Mouse (Mus musculus) left cerebral cortex, adult 8-10 months (tissue): ENCODE results near the gene Clec4f. TPM values are rescaled to one million over a fixed set of nuclear protein-coding genes. Genes with fewer than 3 reads are reported as not detected.
"Not testable (repeated sequence)": the region's sequence is repeated elsewhere in the genome, so short reads cannot be mapped to it uniquely, and the experiment has no call there.

Source experiments
- DNase-seq, 2 experiments: peaks; one replicate each; pipeline ENCODE4 v3.0.0; 2022; ENCODE audit warnings: low spot score in 2 of 2
- total RNA-seq, 4 experiments: library from RNA; stranded (reverse); gene quantifications; 2 replicates each; pipeline ENCODE4 v1.2.4; 2022

Clec4f gene
- total RNA-seq, result not detected

GRCm38 (mm10) chr6:83656087-83656486 lies at the start of gene Clec4f:
Gene Clec4f, minus strand, starts transcription at chr6:83656187.
- DNase-seq, result no peak

- DNase-seq, result no peak
Observed at GRCm38 (mm10) chr6:83704701-83705100, 48.7 kb upstream of the Clec4f start.

- DNase-seq, result no peak
Observed at GRCm38 (mm10) chr6:83704294-83704693, 48.3 kb upstream of the Clec4f start.

- DNase-seq, result no peak
Observed at GRCm38 (mm10) chr6:83703722-83704078, 47.7 kb upstream of the Clec4f start.

GRCm38 (mm10) chr6:83703000-83703721 lies 47.2 kb upstream of the Clec4f start:
- no peak for DNase-seq

GRCm38 (mm10) chr6:83702146-83702999 lies 46.4 kb upstream of the Clec4f start:
- DNase-seq, result no peak

- DNase-seq, result no peak
Observed at GRCm38 (mm10) chr6:83701001-83701400, 45.0 kb upstream of the Clec4f start.

- no peak for DNase-seq
Observed at GRCm38 (mm10) chr6:83699971-83700370, 44.0 kb upstream of the Clec4f start.

- no peak for DNase-seq
Observed at GRCm38 (mm10) chr6:83697932-83698331, 41.9 kb upstream of the Clec4f start.

- no peak for DNase-seq
Observed at GRCm38 (mm10) chr6:83696684-83697083, 40.7 kb upstream of the Clec4f start.

- DNase-seq, result no peak
Observed at GRCm38 (mm10) chr6:83695731-83696130, 39.7 kb upstream of the Clec4f start.

GRCm38 (mm10) chr6:83693835-83694234 lies 37.8 kb upstream of the Clec4f start:
- no peak for DNase-seq

- no peak for DNase-seq
Observed at GRCm38 (mm10) chr6:83692962-83693361, 37.0 kb upstream of the Clec4f start.

- DNase-seq, result no peak
Observed at GRCm38 (mm10) chr6:83690936-83691335, 34.9 kb upstream of the Clec4f start.

- DNase-seq, result no peak
Observed at GRCm38 (mm10) chr6:83690277-83690676, 34.3 kb upstream of the Clec4f start.

GRCm38 (mm10) chr6:83689374-83689773 lies 33.4 kb upstream of the Clec4f start:
- no peak for DNase-seq

GRCm38 (mm10) chr6:83677757-83678156 lies 21.8 kb upstream of the Clec4f start, which contains the start of gene Cd207:
Gene Cd207, minus strand, starts transcription at chr6:83677857.
- no peak for DNase-seq

- DNase-seq, result peak; percentile 18 to 53
Observed at GRCm38 (mm10) chr6:83673395-83673794, 17.4 kb upstream of the Clec4f start.

GRCm38 (mm10) chr6:83665009-83665408 lies 9.0 kb upstream of the Clec4f start:
- no peak for DNase-seq

GRCm38 (mm10) chr6:83660821-83661220 lies 4.8 kb upstream of the Clec4f start:
- DNase-seq, result no peak

GRCm38 (mm10) chr6:83646715-83647114 lies 9.3 kb downstream of the Clec4f start:
- no peak for DNase-seq

- no peak for DNase-seq
Observed at GRCm38 (mm10) chr6:83635329-83635728, 20.7 kb downstream of the Clec4f start.

- DNase-seq, result not testable (repeated sequence)
Observed at GRCm38 (mm10) chr6:83634631-83635030, 21.4 kb downstream of the Clec4f start.
